Mouse (Mus musculus) limb, embryonic 15.5 days (tissue): ENCODE data around the gene Impdh2. TPM values are rescaled to one million over a fixed set of nuclear protein-coding genes. Genes with fewer than 3 reads are reported as not detected.

ENCODE experiments used
- microRNA counts: library from miRNA; unstranded; fragments of <30 nt; microRNA quantifications from one replicate; lab custom pipeline; 2016
- microRNA-seq: library from miRNA; unstranded; fragments of <30 nt; microRNA quantifications from one replicate; pipeline ENCODE4, GENCODE M21; 2016
- polyA plus RNA-seq: library from polyadenylated mRNA; unstranded; fragments of >200 nt; fragmentation: Nextera tagmentation; extraction: Ambion mirVana; gene quantifications from 2 replicates; pipeline ENCODE4 v1.2.1, GENCODE M21; 2015

Impdh2 gene
- polyA plus RNA-seq, 1 experiment from 2014 or later = 157 TPM

MicroRNAs within 50 kb of the gene (microRNA counts, 519-probe panel; counts per million panel counts)
- microRNA mmu-miR-191 (lab: Ali Mortazavi, UCI) (2,869 counts per million, percentile 64 among the panel's probes with 10 or more counts), microRNA mmu-miR-425 (lab: Ali Mortazavi, UCI) (2,664 counts per million, percentile 56 among the panel's probes with 10 or more counts)

Small RNA genes within 50 kb of the gene (microRNA-seq; reads per million reads assigned to microRNA genes)
- gene Gm24083 (not detected), gene Mir191 (not detected), gene Mir425 (1,508 reads per million, percentile 78 among the genes with 10 or more reads in this experiment)

Other genes starting within 250 kb of the Impdh2 start
- gene Gpx1, start 221.4 kb upstream of the Impdh2 start, polyA plus RNA-seq = 621 and 657 TPM in 2 replicates
- 99.6 and 108 TPM in 2 replicates for gene Usp4, start 212.4 kb upstream of the Impdh2 start, polyA plus RNA-seq
- 0.72 and 0.74 TPM in 2 replicates for gene 1700102P08Rik, start 167.5 kb upstream of the Impdh2 start, polyA plus RNA-seq
- gene Ccdc36, start 131.8 kb upstream of the Impdh2 start, polyA plus RNA-seq = 1.2 and 1.3 TPM in 2 replicates
- not detected in 2 replicates for gene BC048562, start 123.8 kb upstream of the Impdh2 start, polyA plus RNA-seq
- 56.3 and 57.8 TPM in 2 replicates for gene Ccdc71, start 99.8 kb upstream of the Impdh2 start, polyA plus RNA-seq
- 30.6 and 32.5 TPM in 2 replicates for gene Klhdc8b, start 98.7 kb upstream of the Impdh2 start, polyA plus RNA-seq
- gene Lamb2, start 80.5 kb upstream of the Impdh2 start, polyA plus RNA-seq = 78.4 and 79.9 TPM in 2 replicates
- 61.4 and 63.3 TPM in 2 replicates for gene Usp19, start 69.7 kb upstream of the Impdh2 start, polyA plus RNA-seq
- gene Qars, start 52.6 kb upstream of the Impdh2 start, polyA plus RNA-seq = 104 and 107 TPM in 2 replicates
- 112 TPM in 2 replicates for gene Qrich1, start 43.5 kb upstream of the Impdh2 start, polyA plus RNA-seq
- gene Ndufaf3, start 7.1 kb downstream of the Impdh2 start, polyA plus RNA-seq = 33.6 and 40.4 TPM in 2 replicates
- 109 and 122 TPM in 2 replicates for gene Dalrd3, start 9.6 kb downstream of the Impdh2 start, polyA plus RNA-seq
- 89.6 and 95.0 TPM in 2 replicates for gene Wdr6, start 18.5 kb downstream of the Impdh2 start, polyA plus RNA-seq
- 8.8 and 10.8 TPM in 2 replicates for gene P4htm, start 37.4 kb downstream of the Impdh2 start, polyA plus RNA-seq
- gene Arih2, start 89.1 kb downstream of the Impdh2 start, polyA plus RNA-seq = 43.8 and 44.4 TPM in 2 replicates
- gene Slc25a20, start 101.8 kb downstream of the Impdh2 start, polyA plus RNA-seq = 37.1 and 38.3 TPM in 2 replicates
- 24.2 and 28.2 TPM in 2 replicates for gene Prkar2a, start 129.0 kb downstream of the Impdh2 start, polyA plus RNA-seq
- gene Ip6k2, start 223.5 kb downstream of the Impdh2 start, polyA plus RNA-seq = 86.7 and 99.7 TPM in 2 replicates
- gene Nckipsd, start 248.1 kb downstream of the Impdh2 start, polyA plus RNA-seq = 17.7 and 19.0 TPM in 2 replicates